Mouse (Mus musculus) G1E-ER4 (cell line): Measurements from ENCODE around the gene Exoc6. TPM values are rescaled to one million over a fixed set of nuclear protein-coding genes. Genes with fewer than 3 reads are reported as not detected.

Experiments used
- GATA1 ChIP-seq: IDR thresholded peaks from one replicate; pipeline ENCODE4 v1.8.0; 2012; ENCODE audit warnings: low read length, inconsistent platforms
- polyA plus RNA-seq: library from polyadenylated mRNA; stranded (reverse); fragments of >175 nt; gene quantifications from 2 replicates; pipeline ENCODE4 v1.2.3, GENCODE M21; 2012

Gene Exoc6
- polyA plus RNA-seq, 1 experiment = 31.0 TPM

DNA sequence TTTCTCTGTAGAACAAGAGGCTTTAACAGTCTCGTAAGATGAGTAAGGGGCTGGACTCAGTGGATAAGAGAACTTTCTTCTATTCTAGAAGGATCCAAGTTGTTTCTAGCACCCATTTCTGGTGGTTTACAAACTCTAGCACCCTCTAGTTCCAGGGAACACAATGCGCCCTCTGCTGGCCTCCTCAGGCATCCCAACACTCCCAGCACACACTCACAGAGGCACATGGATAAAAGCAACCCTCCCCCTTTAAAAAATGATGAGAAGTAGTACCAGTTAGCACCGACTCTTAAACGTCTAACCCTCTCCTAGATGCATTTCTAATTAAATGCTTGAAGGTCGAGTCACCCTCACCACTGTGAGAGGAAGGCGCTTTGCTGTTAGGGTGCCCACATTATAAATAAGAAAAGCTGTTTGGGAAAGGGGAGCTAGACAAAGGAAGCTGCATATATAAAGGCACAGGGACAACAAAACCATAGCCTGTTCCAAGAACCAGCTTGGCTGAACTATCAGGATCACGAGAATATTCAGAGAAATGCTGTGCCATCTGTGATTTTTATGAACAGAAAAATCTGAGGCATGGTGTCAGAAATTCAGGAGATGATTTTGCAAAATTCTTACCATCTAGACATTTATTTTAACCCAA is 18.9 kb upstream of the Exoc6 start:
- no peak for TF ChIP-seq GATA1

GRCm38 (mm10) chr19:37533196-37533595 is 17.0 kb upstream of the Exoc6 start:
- no peak for TF ChIP-seq GATA1

DNA sequence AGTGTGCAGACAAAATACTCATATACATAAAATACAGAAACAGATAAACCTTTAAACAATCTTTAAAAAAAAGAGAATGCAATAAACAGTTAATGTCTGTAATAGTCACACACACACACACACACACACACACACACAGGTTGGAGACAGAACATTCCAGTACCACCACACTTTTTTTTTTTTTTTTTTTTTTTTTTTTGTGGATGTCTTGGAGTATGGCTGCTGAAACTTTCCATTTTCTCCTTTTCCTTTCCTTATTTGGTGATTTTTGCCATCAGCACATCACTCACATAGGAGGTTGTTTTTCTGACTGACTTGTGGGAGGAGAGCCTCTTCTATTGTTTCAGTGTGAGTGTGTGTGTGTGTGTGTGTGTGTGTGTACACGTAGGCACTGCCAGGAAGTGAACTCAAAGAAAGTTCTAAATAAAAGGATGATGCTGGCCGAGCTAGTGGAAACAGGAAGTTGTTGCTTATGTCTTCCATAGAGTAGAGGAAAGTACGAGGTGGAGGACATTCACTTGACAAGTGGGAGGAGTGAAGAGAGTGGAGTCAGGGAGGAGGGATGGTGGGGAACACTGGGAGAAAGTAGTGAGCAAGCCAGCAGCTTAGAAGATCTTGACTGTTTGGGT is 15.4 kb upstream of the Exoc6 start:
- no peak for TF ChIP-seq GATA1

DNA sequence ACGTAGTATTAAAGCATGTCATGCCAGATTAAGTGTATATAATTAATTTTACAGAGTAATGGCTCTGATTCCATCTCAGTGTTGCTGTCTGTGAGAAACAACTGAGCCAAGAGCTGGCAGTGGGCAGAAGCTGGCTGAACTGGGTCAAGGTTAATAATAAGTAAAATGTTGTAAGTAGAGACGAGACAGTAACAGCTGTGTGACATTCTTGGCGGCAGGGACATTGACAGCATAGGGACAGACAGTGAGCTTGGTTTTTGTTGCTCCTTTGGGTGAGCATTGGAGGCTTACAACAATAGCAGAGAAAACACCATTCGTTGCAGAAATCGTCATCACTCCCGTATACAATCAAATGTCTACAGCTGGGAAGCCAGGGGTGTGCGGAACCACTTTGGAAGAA is 13.8 kb upstream of the Exoc6 start:
- no peak for TF ChIP-seq GATA1

DNA sequence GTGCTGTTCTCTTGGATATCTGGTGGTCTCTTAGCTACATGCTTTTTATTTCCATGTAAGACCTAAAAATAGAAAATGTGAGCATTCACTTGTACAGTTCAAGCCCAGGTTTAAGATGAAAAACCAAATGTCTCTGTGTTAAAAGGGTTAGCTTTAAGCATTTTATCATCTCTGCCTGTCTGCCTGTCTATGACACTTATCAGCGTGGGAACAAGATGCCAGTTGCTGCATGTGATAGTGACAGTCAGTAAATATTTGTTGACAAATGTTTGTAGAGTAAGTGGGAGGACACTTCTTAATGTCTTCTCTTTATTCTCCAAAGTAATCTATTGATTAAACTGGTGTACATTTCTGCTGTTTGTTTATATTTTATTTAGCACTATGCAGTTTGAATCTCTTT is 12.5 kb upstream of the Exoc6 start:
- TF ChIP-seq GATA1 = peak; percentile 57

GRCm38 (mm10) chr19:37540201-37540600 is 10.0 kb upstream of the Exoc6 start:
- no peak for TF ChIP-seq GATA1

GRCm38 (mm10) chr19:37543537-37544326 is 6.5 kb upstream of the Exoc6 start:
- TF ChIP-seq GATA1 = no peak

- TF ChIP-seq GATA1 = no peak
Measured at GRCm38 (mm10) chr19:37544476-37544875, 5.7 kb upstream of the Exoc6 start.

DNA sequence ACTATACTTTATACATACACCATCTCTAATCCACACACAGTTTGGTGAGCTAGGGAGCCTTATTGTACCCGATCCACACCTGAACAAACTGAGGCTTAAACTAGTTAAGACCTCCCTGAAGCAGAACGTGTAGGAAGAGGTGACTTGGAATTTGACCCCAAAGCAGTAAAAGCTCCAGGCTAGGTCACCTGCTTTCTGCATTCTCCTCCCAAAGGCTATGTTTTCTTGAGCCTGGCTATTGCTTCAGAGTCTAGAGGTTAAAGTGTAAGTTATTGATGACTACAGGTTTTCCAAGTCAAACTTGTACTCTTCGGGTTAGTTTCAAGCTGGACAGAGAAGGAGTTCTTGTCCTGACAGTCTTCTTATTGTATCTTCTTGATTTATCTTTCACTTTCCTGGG is 5.0 kb upstream of the Exoc6 start:
- TF ChIP-seq GATA1 = no peak

GRCm38 (mm10) chr19:37545725-37546124 is 4.5 kb upstream of the Exoc6 start:
- no peak for TF ChIP-seq GATA1

DNA sequence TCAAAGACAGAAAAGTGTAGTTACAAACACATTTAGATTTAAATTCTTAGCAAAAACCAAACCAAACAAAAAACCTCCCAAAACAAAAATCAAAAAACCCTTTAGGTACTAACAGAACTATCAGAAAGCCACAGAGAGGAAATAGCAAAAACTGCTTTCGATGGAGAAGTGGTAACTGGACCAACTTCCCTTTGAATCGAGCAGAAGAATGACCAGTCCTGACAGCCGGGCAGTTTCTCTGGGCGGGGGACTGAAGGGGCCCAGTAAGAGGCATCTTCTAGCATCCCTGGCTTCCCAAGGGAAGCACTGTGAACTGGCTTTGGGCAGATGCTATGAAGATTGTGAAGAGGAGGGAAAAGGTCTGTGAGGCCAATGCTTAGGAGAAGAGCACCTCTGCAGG is 3.4 kb upstream of the Exoc6 start:
- TF ChIP-seq GATA1 = no peak

DNA sequence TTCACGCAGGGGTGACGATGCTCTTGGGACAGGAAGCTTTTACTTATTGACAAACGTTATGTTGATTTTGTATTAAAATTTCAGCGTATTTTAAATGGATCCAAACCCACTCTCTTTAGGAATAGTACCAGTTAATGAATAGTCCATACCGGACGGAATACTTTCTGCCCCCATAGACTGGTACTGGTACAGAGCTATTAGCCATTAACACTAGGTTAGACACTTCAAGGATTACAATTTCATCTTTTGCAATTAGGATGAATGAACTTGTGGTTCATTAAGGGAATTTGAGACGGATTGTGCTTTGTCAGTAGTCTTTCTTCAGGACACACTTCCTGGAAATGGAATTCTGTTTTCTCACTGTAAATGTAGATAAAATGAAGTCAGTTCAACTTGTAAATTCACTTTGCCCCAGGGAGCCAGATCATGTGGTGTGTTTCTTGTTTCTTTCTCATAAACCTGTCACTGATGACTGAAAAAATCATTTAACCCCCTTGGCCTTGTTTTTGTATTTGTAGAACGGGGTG is 885 bp downstream of the Exoc6 start:
- TF ChIP-seq GATA1 = no peak

GRCm38 (mm10) chr19:37553376-37554265 is 3.4 kb downstream of the Exoc6 start:
- TF ChIP-seq GATA1 = no peak

DNA sequence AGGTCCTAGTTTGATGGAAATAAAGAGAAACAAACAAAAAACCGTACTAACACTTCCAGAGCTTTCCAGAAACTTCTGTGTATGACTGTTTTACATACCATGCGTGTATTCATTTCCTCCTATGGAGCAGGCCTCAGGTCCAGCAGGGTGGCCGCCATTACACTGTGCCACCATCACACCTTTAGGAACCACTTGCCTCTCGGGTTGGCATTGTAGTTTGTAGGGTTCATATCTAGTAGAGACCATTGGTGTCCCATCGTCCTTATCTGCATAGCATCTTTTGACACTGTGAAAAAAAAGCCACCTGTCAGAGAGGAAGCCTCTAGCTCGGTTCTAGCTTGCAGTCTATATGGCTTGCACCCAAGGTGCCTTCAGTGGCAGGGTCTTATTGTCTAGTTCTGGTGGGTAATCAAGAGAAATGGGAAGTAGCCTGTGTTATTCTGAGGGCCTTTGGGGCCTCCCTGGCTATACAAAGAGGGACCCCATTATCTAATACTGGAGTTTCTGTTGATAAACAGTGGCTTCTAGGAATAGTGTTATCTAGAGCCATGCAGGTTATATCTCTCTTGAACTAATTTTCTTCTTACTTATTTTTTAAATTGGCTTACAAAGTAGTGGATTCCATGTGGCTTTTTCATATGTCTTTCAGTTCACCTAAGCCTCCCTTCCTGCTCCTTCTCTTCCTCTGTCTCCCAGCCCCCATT is 5.8 kb downstream of the Exoc6 start:
- peak; percentile 89 for TF ChIP-seq GATA1

DNA sequence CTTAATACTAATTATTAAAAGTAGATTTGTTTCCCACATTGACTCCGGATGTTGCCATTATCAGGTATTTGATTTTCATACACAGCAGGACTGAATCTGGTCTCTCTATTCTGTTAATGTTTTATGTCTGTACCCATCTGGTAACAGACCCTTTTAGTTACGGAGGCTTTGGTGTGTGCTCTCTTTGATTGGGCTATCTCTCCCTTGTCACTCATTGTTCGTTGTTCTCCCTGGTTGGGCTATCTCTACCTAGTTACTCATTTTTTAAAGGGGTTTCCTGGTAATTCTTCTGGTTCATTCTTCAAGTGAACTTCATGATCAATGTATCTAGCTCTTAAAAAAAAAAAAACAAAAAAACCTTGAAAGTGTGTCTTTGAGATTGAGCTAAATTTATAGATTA is 7.7 kb downstream of the Exoc6 start:
- TF ChIP-seq GATA1 = no peak
